ENCODE assay signal across 30 mouse cellular contexts in genomic region chr5:100342422-100342821, GRCm38 (mm10).
"Had no signal": no experiment of that assay in that cellular context is flagged by ENCODE, and none has a peak within 500 bp of the region (broad histone marks: within the 10 kb centered on the region; RNA-seq: fewer than 3 reads in every experiment).

No protein-coding gene starts in this region.

- H3K9me3 ChIP-seq: limb, embryonic 10.5 days; limb, embryonic 12.5 days; limb, embryonic 13.5 days; limb, embryonic 15.5 days; liver, embryonic 12.5 days; liver, embryonic 13.5 days; liver, embryonic 15.5 days; lung, embryonic 15.5 days; midbrain, embryonic 10.5 days; midbrain, embryonic 13.5 days; midbrain, embryonic 15.5 days; neural tube, embryonic 12.5 days had no signal

- H3K4me3 ChIP-seq: limb, embryonic 10.5 days; limb, embryonic 12.5 days; limb, embryonic 13.5 days; limb, embryonic 15.5 days; liver, embryonic 12.5 days; liver, embryonic 13.5 days; liver, embryonic 15.5 days; lung, embryonic 15.5 days; megakaryocyte, embryonic 14.5 days; midbrain, embryonic 10.5 days; midbrain, embryonic 12.5 days; midbrain, embryonic 13.5 days; midbrain, embryonic 15.5 days; myocyte; neural tube, embryonic 12.5 days had no signal

- H3K4me2 ChIP-seq: limb, embryonic 12.5 days; limb, embryonic 13.5 days; limb, embryonic 15.5 days; liver, embryonic 11.5 days; liver, embryonic 12.5 days; liver, embryonic 13.5 days; liver, embryonic 15.5 days; lung, embryonic 14.5 days; lung, embryonic 15.5 days; midbrain, embryonic 11.5 days; midbrain, embryonic 12.5 days; midbrain, embryonic 13.5 days; midbrain, embryonic 15.5 days; neural tube, embryonic 12.5 days had no signal

- H3K4me1 ChIP-seq: limb, embryonic 12.5 days; limb, embryonic 15.5 days; liver, embryonic 12.5 days; liver, embryonic 13.5 days; liver, embryonic 15.5 days; lung, embryonic 15.5 days; midbrain, embryonic 12.5 days; midbrain, embryonic 13.5 days; midbrain, embryonic 15.5 days; neural tube, embryonic 12.5 days had no signal

- H3K9ac ChIP-seq: limb, embryonic 12.5 days; limb, embryonic 13.5 days; limb, embryonic 15.5 days; liver, embryonic 12.5 days; liver, embryonic 13.5 days; liver, embryonic 14.5 days; liver, embryonic 15.5 days; liver, postnatal 0 days; lung, embryonic 14.5 days; lung, embryonic 15.5 days; midbrain, embryonic 12.5 days; midbrain, embryonic 13.5 days; midbrain, embryonic 15.5 days; neural tube, embryonic 12.5 days had no signal

- H3K27me3 ChIP-seq: limb, embryonic 12.5 days; limb, embryonic 13.5 days; limb, embryonic 15.5 days; liver, embryonic 12.5 days; liver, embryonic 13.5 days; liver, embryonic 15.5 days; lung, embryonic 15.5 days; midbrain, embryonic 12.5 days; midbrain, embryonic 13.5 days; midbrain, embryonic 15.5 days; neural tube, embryonic 12.5 days had no signal

- DNase-seq: left cerebral cortex, postnatal 4 days; liver; liver, embryonic 13.5 days; liver, postnatal 0 days; lung, adult 18-20 months; lung, adult 2 months; lung, embryonic 14.5 days; lung, postnatal 10 days; lung, postnatal 14 days; lung, postnatal 36 days; lung, postnatal 4 days; midbrain, embryonic 14.5 days had no signal

- H3K27ac ChIP-seq: limb, embryonic 10.5 days; limb, embryonic 12.5 days; limb, embryonic 13.5 days; limb, embryonic 15.5 days; liver, embryonic 12.5 days; liver, embryonic 13.5 days; liver, embryonic 14.5 days; liver, embryonic 15.5 days; lung, embryonic 15.5 days; macrophage; midbrain, embryonic 10.5 days; midbrain, embryonic 12.5 days; midbrain, embryonic 13.5 days; midbrain, embryonic 15.5 days; neural tube, embryonic 12.5 days had no signal

- H3K36me3 ChIP-seq: limb, embryonic 10.5 days; limb, embryonic 12.5 days; limb, embryonic 13.5 days; limb, embryonic 15.5 days; liver, embryonic 12.5 days; liver, embryonic 13.5 days; liver, embryonic 15.5 days; lung, embryonic 15.5 days; midbrain, embryonic 10.5 days; midbrain, embryonic 12.5 days; midbrain, embryonic 13.5 days; midbrain, embryonic 15.5 days; neural tube, embryonic 12.5 days had no signal
